Mouse (Mus musculus) CD4-positive, CD25-positive, alpha-beta regulatory T cell (primary cell): ENCODE data around the gene Ubox5. TPM values are rescaled to one million over a fixed set of nuclear protein-coding genes. Genes with fewer than 3 reads are reported as not detected.

Experiments used
- polyA plus RNA-seq: library from polyadenylated mRNA; unstranded; fragments of 100-300 nt; shearing (Covaris generic); gene quantifications from one replicate; pipeline ENCODE4 v1.2.1, GENCODE M21; 2017

Gene Ubox5
- polyA plus RNA-seq, result 13.4 TPM

GRCm38 (mm10) chr2:130629839-130630203 lies at the start of gene Ubox5, which contains the start of gene Fastkd5:
Gene Ubox5, minus strand, starts transcription at chr2:130630038.
Gene Fastkd5, minus strand, starts transcription at chr2:130630027.

GRCm38 (mm10) chr2:130667559-130667958 lies 37.7 kb upstream of the Ubox5 start, which contains the start of gene Itpa:
Gene Itpa, plus strand, starts transcription at chr2:130667610.

GRCm38 (mm10) chr2:130664102-130664701 lies 34.4 kb upstream of the Ubox5 start, which contains the start of gene Ddrgk1:
Gene Ddrgk1, minus strand, starts transcription at chr2:130664659.

GRCm38 (mm10) chr2:130642684-130643369 lies 13.0 kb upstream of the Ubox5 start, which contains the start of gene Lzts3:
Gene Lzts3, minus strand, starts transcription at chr2:130642803.

GRCm38 (mm10) chr2:130582552-130582951 lies 47.3 kb downstream of the Ubox5 start, which contains the start of gene Avp:
Gene Avp, minus strand, starts transcription at chr2:130582554.

GRCm38 (mm10) chr2:130575873-130576272 lies 54.0 kb downstream of the Ubox5 start, which contains the start of gene Oxt:
Gene Oxt, plus strand, starts transcription at chr2:130576173.

GRCm38 (mm10) chr2:130563212-130564055 lies 66.4 kb downstream of the Ubox5 start, which contains the start of gene Mrps26:
Gene Mrps26, plus strand, starts transcription at chr2:130563742.

Other genes with a start within 250 kb of the Ubox5 start
- gene Cpxm1, start 232.5 kb downstream of the Ubox5 start, polyA plus RNA-seq, result 0.10 TPM
- not detected for gene Gm28372, start 224.8 kb downstream of the Ubox5 start, polyA plus RNA-seq
- not detected for gene 1700020A23Rik, start 224.8 kb downstream of the Ubox5 start, polyA plus RNA-seq
- not detected for gene Tmem239, start 223.6 kb downstream of the Ubox5 start, polyA plus RNA-seq
- 247 TPM for gene Vps16, start 205.7 kb downstream of the Ubox5 start, polyA plus RNA-seq
- 21.9 TPM for gene Pced1a, start 205.3 kb downstream of the Ubox5 start, polyA plus RNA-seq
- 183 TPM for gene Ptpra, start 179.8 kb downstream of the Ubox5 start, polyA plus RNA-seq
- gene Mrps26, start 66.3 kb downstream of the Ubox5 start, polyA plus RNA-seq, result 124 TPM
- not detected for gene Oxt, start 53.9 kb downstream of the Ubox5 start, polyA plus RNA-seq
- gene Avp, start 47.5 kb downstream of the Ubox5 start, polyA plus RNA-seq, result not detected
- gene Fastkd5, start within 50 bp of the Ubox5 start, polyA plus RNA-seq, result 13.6 TPM
- 1.0 TPM for gene Lzts3, start 12.8 kb upstream of the Ubox5 start, polyA plus RNA-seq
- gene Ddrgk1, start 34.6 kb upstream of the Ubox5 start, polyA plus RNA-seq, result 160 TPM
- gene Itpa, start 37.6 kb upstream of the Ubox5 start, polyA plus RNA-seq, result 49.4 TPM
- 0.14 TPM for gene Slc4a11, start 67.5 kb upstream of the Ubox5 start, polyA plus RNA-seq